Mouse (Mus musculus) hindbrain, embryonic 16.5 days (tissue): ENCODE results near the gene Apoo. TPM values are rescaled to one million over a fixed set of nuclear protein-coding genes. Genes with fewer than 3 reads are reported as not detected.
A peak's percentile ranks its signal among the peaks of the same experiment; 100 is the strongest.
"Not testable (repeated sequence)": the region's sequence is repeated elsewhere in the genome, so short reads cannot be mapped to it uniquely, and the experiment has no call there.

ENCODE experiments used
- ATAC-seq: fragments of 200-750 bp; cut with Nextera tagmentation; 2 replicates; pipeline ENCODE4 v1.8.0; 2017; ENCODE audit warnings: moderate TSS enrichment, moderate library complexity
- H3K27ac ChIP-seq: fragments of 300-500 bp; sonication (generic); 2 replicates; pipeline ENCODE4 v1.5.1; 2014; ENCODE audit warnings: low read depth, mild to moderate bottlenecking, control low read depth, low read length, moderate library complexity
- H3K27me3 ChIP-seq: fragments of 300-500 bp; sonication (generic); replicated peaks from 2 replicates; pipeline ENCODE4 v1.6.1; 2014; ENCODE audit warnings: low read length; ENCODE audit not compliant: control insufficient read depth, insufficient read depth
- H3K36me3 ChIP-seq: fragments of 300-500 bp; sonication (generic); 2 replicates; pipeline ENCODE4 v1.6.1; 2014; ENCODE audit warnings: mild to moderate bottlenecking, low read length, moderate library complexity, mixed read lengths; ENCODE audit not compliant: control insufficient read depth, insufficient read depth
- H3K4me1 ChIP-seq: fragments of 300-500 bp; sonication (generic); 2 replicates; pipeline ENCODE4 v1.6.1; 2014; ENCODE audit warnings: low read depth, low read length; ENCODE audit not compliant: control insufficient read depth, insufficient read depth
- H3K4me2 ChIP-seq: fragments of 300-500 bp; sonication (generic); 2 replicates; pipeline ENCODE4 v1.6.1; 2014; ENCODE audit warnings: mild to moderate bottlenecking, low read length, control low read depth, moderate library complexity
- H3K4me3 ChIP-seq: fragments of 300-500 bp; sonication (generic); 2 replicates; pipeline ENCODE4 v1.5.1; 2014; ENCODE audit warnings: mild to moderate bottlenecking, low read length, control low read depth, moderate library complexity
- H3K9ac ChIP-seq: fragments of 300-500 bp; sonication (generic); 2 replicates; pipeline ENCODE4 v1.6.1; 2014; ENCODE audit warnings: low read depth, mild to moderate bottlenecking, control low read depth, low read length, moderate library complexity
- H3K9me3 ChIP-seq: fragments of 300-500 bp; sonication (generic); 2 replicates; pipeline ENCODE4 v1.6.1; 2014; ENCODE audit warnings: mild to moderate bottlenecking, low read length, moderate library complexity; ENCODE audit not compliant: control insufficient read depth
- WGBS: fragments of 180-500 bp; shearing (Covaris S2); extraction: QIAGEN DNeasy Blood & Tissue Kit; methylation state at CpG from one replicate; pipeline ENCODE4 v1.1.7; 2014; 5-methylcytosine and 5-hydroxymethylcytosine counted together
- polyA plus RNA-seq: library from polyadenylated mRNA; unstranded; fragments of >200 nt; fragmentation: Nextera tagmentation; extraction: Ambion mirVana; gene quantifications from 2 replicates; pipeline ENCODE4 v1.2.1, GENCODE M21; 2015

Gene Apoo
- polyA plus RNA-seq, 1 experiment from 2014 or later: 131 TPM

GRCm38 (mm10) chrX:94431548-94432375 is 64.8 kb downstream of the Apoo start:
- H3K27me3 ChIP-seq: peaks cover 6% of the 10 kb centered on the region; the same call in 1 of the 2 replicates
- no peaks in the 10 kb centered on the region for H3K9me3 ChIP-seq
- no peak overlapping the region for H3K4me2 ChIP-seq
- H3K27ac ChIP-seq: no peak overlapping the region
- H3K4me1 ChIP-seq: no peaks in the 10 kb centered on the region
- no peak overlapping the region for H3K9ac ChIP-seq
- ATAC-seq: peak; percentile 80
- 35% methylated on average over 9 of the region's 9 CpGs for WGBS
- H3K36me3 ChIP-seq: no peaks in the 10 kb centered on the region
- no peak overlapping the region for H3K4me3 ChIP-seq

DNA sequence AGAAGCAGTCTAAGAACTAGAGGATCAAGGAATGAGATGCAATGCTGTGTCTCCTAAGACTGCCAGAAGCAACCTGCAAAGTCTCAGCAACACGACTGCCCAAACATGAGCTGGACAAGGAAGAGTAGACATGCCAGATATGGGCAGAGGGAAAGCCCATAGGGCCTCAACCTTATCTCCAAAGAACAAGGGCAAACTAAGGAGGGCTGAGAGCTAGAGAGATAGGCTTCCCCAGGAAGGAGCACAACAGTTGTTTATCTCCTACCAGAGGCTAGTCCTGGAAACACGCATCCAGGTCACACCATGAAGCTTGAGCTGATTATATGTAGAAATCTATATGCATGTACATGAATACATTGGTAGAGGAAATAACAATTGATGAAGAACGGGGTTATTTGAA is 78.5 kb downstream of the Apoo start:
- no CpG with 5 or more reads among the region's 3 CpGs for WGBS
- ATAC-seq, H3K27me3 ChIP-seq: not testable (repeated sequence)

DNA sequence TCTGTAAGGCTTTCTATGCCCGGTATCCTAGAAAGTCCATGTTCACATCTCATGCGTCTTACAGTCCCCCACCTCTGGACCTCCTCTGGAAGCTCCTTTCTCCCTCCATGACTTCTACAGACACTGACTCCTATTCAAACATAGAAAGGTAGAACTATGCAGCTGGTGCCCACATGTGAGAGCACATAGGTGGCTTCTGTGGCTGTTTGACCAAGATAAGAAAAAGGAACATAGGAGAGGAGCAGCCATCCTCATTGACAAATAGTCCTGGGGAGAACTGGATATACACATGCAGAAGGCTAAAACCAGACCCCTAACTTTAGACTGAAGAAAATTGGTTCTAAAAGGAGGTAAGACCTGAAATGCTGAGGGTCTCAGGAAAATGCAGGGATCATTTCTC is 79.1 kb downstream of the Apoo start:
- H3K9ac ChIP-seq, H3K4me3 ChIP-seq, H3K4me2 ChIP-seq, H3K27me3 ChIP-seq, H3K9me3 ChIP-seq, H3K36me3 ChIP-seq, H3K4me1 ChIP-seq, ATAC-seq, H3K27ac ChIP-seq: not testable (repeated sequence)
- 100% methylated on average over 2 of the region's 2 CpGs for WGBS

More for the DNA sequence above, 78.5 kb downstream of the Apoo start:
- H3K9ac ChIP-seq, H3K9me3 ChIP-seq, H3K4me3 ChIP-seq, H3K27ac ChIP-seq, H3K4me2 ChIP-seq, H3K4me1 ChIP-seq, H3K36me3 ChIP-seq: not testable (repeated sequence)

- not testable (repeated sequence) for H3K4me3 ChIP-seq, H3K4me2 ChIP-seq, H3K27me3 ChIP-seq, H3K36me3 ChIP-seq, H3K9ac ChIP-seq, H3K27ac ChIP-seq, H3K4me1 ChIP-seq, H3K9me3 ChIP-seq
- WGBS: 14% methylated on average over 1 of the region's 7 CpGs
- ATAC-seq: peak; percentile 91
Observed at GRCm38 (mm10) chrX:94450047-94450881, 83.3 kb downstream of the Apoo start.

GRCm38 (mm10) chrX:94459346-94459745 is 92.4 kb downstream of the Apoo start:
- Histone ChIP-seq H3K9me3 (no peaks in the 10 kb centered on the region), H3K27me3 (no peaks in the 10 kb centered on the region), H3K9ac (no peak overlapping the region), H3K36me3 (no peaks in the 10 kb centered on the region), H3K4me2 (no peak overlapping the region), H3K4me3 (no peak overlapping the region), H3K27ac (no peak overlapping the region), H3K4me1 (no peaks in the 10 kb centered on the region)
- ATAC-seq: peak; percentile 52; the same call in 1 of the 2 replicates
- WGBS: 72% methylated on average over 4 of the region's 4 CpGs

- H3K27me3 ChIP-seq, H3K9ac ChIP-seq, H3K36me3 ChIP-seq, H3K9me3 ChIP-seq, H3K4me3 ChIP-seq, H3K4me2 ChIP-seq, H3K4me1 ChIP-seq, H3K27ac ChIP-seq: not testable (repeated sequence)
- 0 out of 2 replicates have a peak, but pooled peaks have one; percentile 1 for ATAC-seq
- 80% methylated on average over 1 of the region's 3 CpGs for WGBS
Observed at GRCm38 (mm10) chrX:94461513-94461912, 94.6 kb downstream of the Apoo start.

DNA sequence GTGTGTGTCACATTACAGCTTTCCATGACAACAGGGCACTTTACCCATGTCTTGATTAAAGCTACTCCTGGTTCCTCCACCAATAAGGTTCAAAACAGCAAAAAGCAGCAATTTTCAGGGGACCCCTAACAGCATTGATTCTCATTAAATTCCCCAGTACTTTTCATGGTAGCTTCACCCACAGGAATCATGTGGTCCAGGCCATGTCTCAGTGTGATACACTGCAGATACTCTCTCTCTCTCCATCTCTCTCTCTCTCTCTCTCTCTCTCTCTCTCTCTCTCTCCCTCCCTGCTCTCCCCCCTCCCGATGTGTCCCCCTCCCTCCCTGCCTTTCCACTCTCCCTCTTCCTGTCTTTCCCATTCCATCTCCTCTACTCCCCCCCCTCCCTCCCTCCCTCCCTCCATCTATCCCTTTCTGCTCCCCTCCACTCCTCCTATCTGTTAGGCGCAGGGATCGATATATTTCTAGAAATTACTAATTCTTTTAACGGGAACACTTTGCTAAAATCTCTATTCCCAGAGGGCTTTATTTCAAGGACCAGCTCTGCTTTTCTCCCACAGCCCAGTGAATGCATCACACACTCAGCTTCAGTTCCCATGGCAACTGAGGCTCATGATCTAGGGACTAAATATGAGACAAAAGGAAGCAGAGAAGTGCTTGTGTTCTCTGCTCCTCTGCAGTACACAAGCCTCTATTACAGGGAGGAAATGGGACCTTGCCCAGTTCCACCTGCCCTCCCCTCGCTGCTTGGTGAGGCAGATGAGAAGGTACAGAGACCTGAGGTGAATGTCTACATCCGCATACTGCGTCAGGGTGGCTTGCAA is 95.9 kb downstream of the Apoo start:
- not testable (repeated sequence) for H3K27ac ChIP-seq, H3K27me3 ChIP-seq, H3K4me1 ChIP-seq, H3K4me2 ChIP-seq, H3K4me3 ChIP-seq, H3K36me3 ChIP-seq, H3K9ac ChIP-seq, H3K9me3 ChIP-seq
- peak; percentile 89 for ATAC-seq
- no CpG with 5 or more reads among the region's 7 CpGs for WGBS
